Mouse (Mus musculus): ENCODE results near the gene Specc1. TPM values are rescaled to one million over a fixed set of nuclear protein-coding genes. Genes with fewer than 3 reads are reported as not detected.

Specc1 gene
- total and polyA plus RNA-seq, 3 experiments = 2.5 to 5.8 TPM; not detected in 1

- TF ChIP-seq POLR2A (IDR thresholded peaks at IDR 0.05; ENCODE audit: control insufficient read depth in 1 of 2, insufficient read depth in 1 of 2, low read depth in 1 of 2, low read length in 2 of 2, poor library complexity in 1 of 2) (no peak), ZMIZ1 (IDR thresholded peaks at IDR 0.05; ENCODE audit: low read depth, low read length) (no peak)
These were observed 56.9 kb downstream of the Specc1 start (continued) for GRCm38 (mm10) chr11:62013449-62013848.

- Histone ChIP-seq H3K9me3 (replicated peaks; ENCODE audit: insufficient read depth, low read length) (no peaks in the 10 kb centered on the region), H3K36me3 (ENCODE audit: control insufficient read depth in 1 of 2, insufficient read depth in 2 of 2, low read length in 2 of 2) (peaks cover 0 to 2% of the 10 kb centered on the region in 2 experiments; a peak in 1 of 4 replicates), H3K4me3 (ENCODE audit: control insufficient read depth in 1 of 2, insufficient read depth in 1 of 2, low read depth in 2 of 2, low read length in 2 of 2) (no peak overlapping the region), H3K4me1 (ENCODE audit: control insufficient read depth in 1 of 2, insufficient read depth in 2 of 2, low read length in 2 of 2) (peaks cover 2 to 7% of the 10 kb centered on the region in 2 experiments), H3K79me2 (ENCODE audit: control insufficient read depth, insufficient read depth, low read length, poor library complexity) (no peaks in the 10 kb centered on the region), H3K27ac (ENCODE audit: control insufficient read depth, low read depth, low read length) (no peak overlapping the region), H3K9ac (ENCODE audit: control insufficient read depth, low read depth, low read length, poor library complexity, severe bottlenecking) (no peak overlapping the region), H3K27me3 (ENCODE audit: control insufficient read depth in 1 of 2, insufficient read depth in 2 of 2, low read length in 2 of 2) (no peaks in the 10 kb centered on the region)
- TF ChIP-seq JUND (IDR thresholded peaks at IDR 0.05; ENCODE audit: low read depth, low read length) = no peak
- TF ChIP-seq NRF1 (IDR thresholded peaks at IDR 0.05; ENCODE audit: insufficient read depth, low read depth, low read length, poor library complexity, severe bottlenecking) = no peak
- no peak for TF ChIP-seq ZKSCAN1 (IDR thresholded peaks at IDR 0.05; ENCODE audit: low read depth, low read length)
- no peak for TF ChIP-seq MEF2A (IDR thresholded peaks at IDR 0.05; ENCODE audit: extremely low read depth, insufficient replicate concordance, low read depth, low read length, poor library complexity, severe bottlenecking)
- no peak for TF ChIP-seq MYB (IDR thresholded peaks at IDR 0.05; ENCODE audit: low read depth, low read length)
- TF ChIP-seq RAD21 (IDR thresholded peaks at IDR 0.05; ENCODE audit: low read depth, low read length) = no peak
- no peak for TF ChIP-seq MAZ (IDR thresholded peaks at IDR 0.05; ENCODE audit: low read depth, low read length)
- TF ChIP-seq POLR2AphosphoS2 (IDR thresholded peaks at IDR 0.05; ENCODE audit: low read length) = no peak
- TF ChIP-seq SIN3A (IDR thresholded peaks at IDR 0.05; ENCODE audit: low read length) = no peak
- TF ChIP-seq MAX (IDR thresholded peaks at IDR 0.05; ENCODE audit: low read length) = no peak
- no peak for TF ChIP-seq EP300 (IDR thresholded peaks at IDR 0.05; ENCODE audit: low read depth in 1 of 2, low read length in 2 of 2)
- TF ChIP-seq POLR2A (IDR thresholded peaks at IDR 0.05; ENCODE audit: control insufficient read depth in 1 of 2, insufficient read depth in 1 of 2, low read depth in 1 of 2, low read length in 2 of 2, poor library complexity in 1 of 2) = no peak
- TF ChIP-seq E2F4 (IDR thresholded peaks at IDR 0.05; ENCODE audit: borderline replicate concordance, low read depth, low read length) = no peak
- no peak for TF ChIP-seq HCFC1 (IDR thresholded peaks at IDR 0.05; ENCODE audit: low read depth, low read length)
- TF ChIP-seq TBP (IDR thresholded peaks at IDR 0.05; ENCODE audit: low read depth, low read length) = no peak
- no peak for DNase-seq (ENCODE audit: low read depth, low spot score)
These were observed 58.6 kb downstream of the Specc1 start for GRCm38 (mm10) chr11:62015071-62015654.

DNA sequence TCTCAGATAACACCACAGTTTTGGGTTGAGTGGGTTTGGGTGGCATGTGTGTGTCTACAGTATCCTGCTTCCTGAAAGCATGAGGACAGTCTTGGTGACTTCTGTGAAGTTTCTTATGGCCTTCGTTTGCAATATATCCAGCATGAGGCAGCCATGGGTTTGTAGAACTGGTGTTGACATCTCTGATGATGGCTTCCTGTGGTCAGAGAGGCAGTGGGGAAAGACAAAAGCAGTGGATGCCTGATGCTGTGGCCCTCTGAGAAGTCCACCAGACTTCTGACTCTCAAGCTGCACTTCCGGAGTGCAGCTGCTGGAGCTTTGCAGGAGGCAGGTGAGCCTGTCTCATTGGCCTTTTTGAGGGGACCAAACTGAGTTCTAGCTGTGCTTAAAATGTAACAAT is 60.4 kb downstream of the Specc1 start:
- peaks cover 0 to 6% of the 10 kb centered on the region in 2 experiments; a peak in 1 of 4 replicates for H3K4me1 ChIP-seq (ENCODE audit: control insufficient read depth in 1 of 2, insufficient read depth in 2 of 2, low read length in 2 of 2)
- no peak overlapping the region for H3K9ac ChIP-seq (ENCODE audit: control insufficient read depth, low read depth, low read length, poor library complexity, severe bottlenecking)
- H3K79me2 ChIP-seq (ENCODE audit: control insufficient read depth, insufficient read depth, low read length, poor library complexity) = no peaks in the 10 kb centered on the region
- TF ChIP-seq KAT2A (conservative IDR thresholded peaks at IDR 0.05; ENCODE audit: low read depth, low read length) (no peak), SMC3 (IDR thresholded peaks at IDR 0.05; ENCODE audit: low read depth, low read length) (no peak), ZC3H11A (IDR thresholded peaks at IDR 0.05; ENCODE audit: low read depth, low read length) (no peak), ZNF384 (IDR thresholded peaks at IDR 0.05; ENCODE audit: low read depth, low read length) (no peak), ZKSCAN1 (IDR thresholded peaks at IDR 0.05; ENCODE audit: low read depth, low read length) (no peak), EP300 (IDR thresholded peaks at IDR 0.05; ENCODE audit: low read depth in 1 of 2, low read length in 2 of 2) (no peak)
- H3K4me3 ChIP-seq (ENCODE audit: control insufficient read depth in 1 of 2, insufficient read depth in 1 of 2, low read depth in 2 of 2, low read length in 2 of 2) = no peak overlapping the region
- no peak overlapping the region for H3K27ac ChIP-seq (ENCODE audit: control insufficient read depth, low read depth, low read length)
- no peaks in the 10 kb centered on the region for H3K9me3 ChIP-seq (replicated peaks; ENCODE audit: insufficient read depth, low read length)
- H3K36me3 ChIP-seq (ENCODE audit: control insufficient read depth in 1 of 2, insufficient read depth in 2 of 2, low read length in 2 of 2) = no peaks in the 10 kb centered on the region
- no peak for DNase-seq (ENCODE audit: low read depth, low spot score)
- no peaks in the 10 kb centered on the region for H3K27me3 ChIP-seq (ENCODE audit: control insufficient read depth in 1 of 2, insufficient read depth in 2 of 2, low read length in 2 of 2)
